ENCODE assay signal across 12 mouse cellular contexts in genomic region chr16:33903664-33904441, GRCm38 (mm10).
DNase-seq lines count a peak whose midpoint lies in the region; ATAC-seq and TF ChIP-seq lines count a peak whose summit lies in the region.
"Had no signal": no experiment of that assay in that cellular context is flagged by ENCODE, and none has a peak within 500 bp of the region (broad histone marks: within the 10 kb centered on the region; RNA-seq: fewer than 3 reads in every experiment).

No protein-coding gene starts in this region.

- DNase-seq in gastrocnemius, adult 2 months = no peak
- DNase-seq in gastrocnemius, postnatal 4 days (ENCODE audit: low spot score in 2 of 2) = no peak
- DNase-seq in lung, adult 2 months = no peak
- no peak for DNase-seq in cerebellum, postnatal 10 days
- DNase-seq in cerebellum, postnatal 25 days = no peak
- DNase-seq: cerebellum, adult 2 months; kidney, adult 18-20 months had no signal

- TF ChIP-seq CTCF in gastrocnemius, adult 2 months (IDR thresholded peaks at IDR 0.05) = no peak
- TF ChIP-seq CTCF in lung, adult 2 months (IDR thresholded peaks at IDR 0.05; ENCODE audit: insufficient read depth, low read length) = no peak

- intact Hi-C loops in gastrocnemius, adult 2 months (cut with DNase I) = no loop called here

- peaks cover 11% of the 10 kb centered on the region; the same call in 1 of the 2 replicates for H3K4me1 ChIP-seq in lung, embryonic 16.5 days (replicated peaks; ENCODE audit: control insufficient read depth, insufficient read depth, low read length)
- no peaks in the 10 kb centered on the region for H3K4me1 ChIP-seq in lung, adult 2 months (ENCODE audit: control insufficient read depth, insufficient read depth, low read length)
- peaks cover 62% of the 10 kb centered on the region for H3K4me1 ChIP-seq in embryonic facial prominence, embryonic 13.5 days
- peaks cover 29% of the 10 kb centered on the region for H3K4me1 ChIP-seq in neural tube, embryonic 13.5 days (replicated peaks)

- ATAC-seq in lung, embryonic 16.5 days (ENCODE audit: low read depth) = peak; percentile 65
- ATAC-seq in embryonic facial prominence, embryonic 13.5 days (ENCODE audit: insufficient number of reproducible peaks, insufficient read depth, low FRiP score, low TSS enrichment, low read depth) = peak; percentile 81
- ATAC-seq in neural tube, embryonic 13.5 days (ENCODE audit: low read depth) = no peak

- TF ChIP-seq POLR2A in lung, adult 2 months (IDR thresholded peaks at IDR 0.05; ENCODE audit: borderline replicate concordance, extremely low read depth, low read depth, low read length) = no peak

- H3K4me3 ChIP-seq in gastrocnemius, adult 2 months = no peak overlapping the region
- H3K4me3 ChIP-seq in lung, embryonic 16.5 days (ENCODE audit: low read length) = no peak overlapping the region
- H3K4me3 ChIP-seq in lung, adult 2 months (replicated peaks; ENCODE audit: extremely low read depth, low read depth, low read length) = no peak overlapping the region
- no peak overlapping the region for H3K4me3 ChIP-seq in embryonic facial prominence, embryonic 13.5 days
- no peak overlapping the region for H3K4me3 ChIP-seq in neural tube, embryonic 13.5 days
- H3K4me3 ChIP-seq: megakaryocyte, embryonic 14.5 days; stomach, embryonic 15.5 days had no signal

- H3K9me3 ChIP-seq in lung, embryonic 16.5 days (ENCODE audit: control insufficient read depth, low read length) = no peaks in the 10 kb centered on the region
- H3K9me3 ChIP-seq in embryonic facial prominence, embryonic 13.5 days = no peaks in the 10 kb centered on the region
- H3K9me3 ChIP-seq in neural tube, embryonic 13.5 days = no peaks in the 10 kb centered on the region
- H3K9me3 ChIP-seq: stomach, embryonic 15.5 days had no signal

- H3K9ac ChIP-seq in lung, embryonic 16.5 days (ENCODE audit: low read length) = no peak overlapping the region
- H3K9ac ChIP-seq in embryonic facial prominence, embryonic 13.5 days = no peak overlapping the region
- no peak overlapping the region for H3K9ac ChIP-seq in neural tube, embryonic 13.5 days
- H3K9ac ChIP-seq: stomach, embryonic 15.5 days had no signal

- no peaks in the 10 kb centered on the region for H3K27me3 ChIP-seq in lung, embryonic 16.5 days (ENCODE audit: control insufficient read depth, insufficient read depth, low read depth, low read length)
- H3K27me3 ChIP-seq in embryonic facial prominence, embryonic 13.5 days = no peaks in the 10 kb centered on the region
- no peaks in the 10 kb centered on the region for H3K27me3 ChIP-seq in neural tube, embryonic 13.5 days
- H3K27me3 ChIP-seq: stomach, embryonic 15.5 days had no signal

- H3K27ac ChIP-seq in gastrocnemius, adult 2 months = peak overlapping the region; percentile 6; the same call in 1 of the 2 replicates
- H3K27ac ChIP-seq in lung, embryonic 16.5 days (ENCODE audit: low read length) = peak overlapping the region; percentile 21; the same call in 1 of the 2 replicates
- H3K27ac ChIP-seq in embryonic facial prominence, embryonic 13.5 days = peak overlapping the region; percentile 91
- H3K27ac ChIP-seq in neural tube, embryonic 13.5 days (replicated peaks) = peak overlapping the region; percentile 62
- H3K27ac ChIP-seq: stomach, embryonic 15.5 days had no signal

- no peaks in the 10 kb centered on the region for H3K36me3 ChIP-seq in lung, embryonic 16.5 days (ENCODE audit: control insufficient read depth, insufficient read depth, low read length)
- peaks cover 36% of the 10 kb centered on the region for H3K36me3 ChIP-seq in embryonic facial prominence, embryonic 13.5 days
- no peaks in the 10 kb centered on the region for H3K36me3 ChIP-seq in neural tube, embryonic 13.5 days

- WGBS in lung, embryonic 16.5 days = 37% methylated on average over 11 of the region's 11 CpGs
- 59% methylated on average over 11 of the region's 11 CpGs for WGBS in lung, adult 2 months
- WGBS in embryonic facial prominence, embryonic 13.5 days = 24% methylated on average over 11 of the region's 11 CpGs
- 32% methylated on average over 11 of the region's 11 CpGs for WGBS in neural tube, embryonic 13.5 days

- no peak overlapping the region for H3K4me2 ChIP-seq in lung, embryonic 16.5 days (ENCODE audit: low read depth, low read length)
- H3K4me2 ChIP-seq in embryonic facial prominence, embryonic 13.5 days = peak overlapping the region; percentile 23
- no peak overlapping the region for H3K4me2 ChIP-seq in neural tube, embryonic 13.5 days
- H3K4me2 ChIP-seq: stomach, embryonic 15.5 days had no signal

Comparison
In these comparisons a context has a peak if more than half of its experiments do, and no peak if none do; other contexts are left out.
1. H3K27ac ChIP-seq: peak in every context shown above with its lines; median percentile 91 in embryonic facial prominence, embryonic 13.5 days; 62 in neural tube, embryonic 13.5 days; 21 in lung, embryonic 16.5 days; 6 in gastrocnemius, adult 2 months.